Mouse (Mus musculus): ENCODE measurements at regions not wholly inside any gene's neighbourhood (a gene's known extent, or its start where the extent isn't known, plus 50 kb on each side); places are given as distances from the start of the nearest gene placed in this dataset.

DNA sequence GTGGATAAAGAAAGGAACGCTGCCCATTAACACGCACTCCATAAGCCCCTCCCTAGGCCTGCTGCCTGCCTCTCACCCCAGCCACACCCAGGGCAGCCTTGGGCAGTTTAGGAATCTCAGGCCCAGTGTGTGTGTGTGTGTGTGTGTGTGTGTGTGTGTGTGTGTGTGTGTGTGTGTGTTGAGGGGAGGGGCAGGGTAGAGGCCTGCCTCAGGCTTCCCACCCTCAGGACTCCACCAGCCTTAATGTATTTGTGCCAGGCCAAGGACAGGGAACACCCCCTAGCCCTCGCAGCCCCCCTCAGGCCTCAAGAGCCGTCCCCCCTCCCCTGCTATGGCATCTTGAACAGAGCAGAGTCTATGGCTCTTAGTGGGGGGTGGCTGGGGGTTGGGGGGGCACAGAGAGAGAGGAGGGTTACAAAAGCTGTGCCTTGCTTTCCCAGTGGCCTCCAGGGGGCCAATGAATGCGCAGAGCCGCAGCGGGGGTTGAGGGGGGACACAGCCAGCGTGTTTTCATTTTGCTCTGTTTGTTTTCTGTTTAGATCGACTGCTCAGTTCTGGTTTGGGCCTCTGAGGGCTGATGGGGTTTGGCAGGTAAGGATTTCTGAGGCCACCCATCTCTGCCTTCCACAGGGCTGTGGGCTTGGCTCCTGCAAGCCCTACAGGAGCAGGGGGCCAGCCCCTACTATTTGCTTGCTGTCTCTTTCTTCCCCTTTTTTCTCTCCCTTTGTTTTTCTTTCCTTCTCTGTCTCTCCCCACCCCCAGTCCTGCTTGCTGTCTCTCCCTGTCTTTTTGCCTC lies 131.8 kb downstream of the Pja1 start:
- DNase-seq = no peak

GRCm38 (mm10) chrX:99336616-99337553 lies 134.2 kb downstream of the Pja1 start:
- no peak for DNase-seq

GRCm38 (mm10) chrX:99335886-99336589 lies 135.0 kb downstream of the Pja1 start:
- DNase-seq = no peak

GRCm38 (mm10) chrX:99332457-99332770 lies 138.7 kb downstream of the Pja1 start:
- no peak for DNase-seq

GRCm38 (mm10) chrX:99331764-99332456 lies 139.2 kb downstream of the Pja1 start:
- DNase-seq = no peak

DNA sequence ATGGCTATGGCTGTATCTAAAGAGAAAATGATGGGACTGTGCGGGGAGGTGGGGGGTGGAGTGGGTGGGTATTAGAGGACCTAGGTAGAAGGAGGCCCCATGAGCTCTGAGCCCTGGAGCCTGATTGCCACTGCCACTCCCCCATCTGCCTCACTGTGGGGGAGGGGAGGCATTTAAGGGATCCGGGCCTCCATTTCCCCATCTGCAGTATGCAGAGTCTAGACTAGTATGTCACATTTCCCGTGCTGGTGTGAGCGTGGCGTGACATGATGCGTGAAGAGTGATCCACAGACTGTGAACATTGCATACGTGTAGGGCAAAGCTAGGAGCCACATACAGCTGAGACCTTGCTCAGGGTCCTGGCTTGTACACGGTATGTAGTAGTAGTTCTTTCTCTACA lies 140.7 kb downstream of the Pja1 start:
- DNase-seq = no peak

DNA sequence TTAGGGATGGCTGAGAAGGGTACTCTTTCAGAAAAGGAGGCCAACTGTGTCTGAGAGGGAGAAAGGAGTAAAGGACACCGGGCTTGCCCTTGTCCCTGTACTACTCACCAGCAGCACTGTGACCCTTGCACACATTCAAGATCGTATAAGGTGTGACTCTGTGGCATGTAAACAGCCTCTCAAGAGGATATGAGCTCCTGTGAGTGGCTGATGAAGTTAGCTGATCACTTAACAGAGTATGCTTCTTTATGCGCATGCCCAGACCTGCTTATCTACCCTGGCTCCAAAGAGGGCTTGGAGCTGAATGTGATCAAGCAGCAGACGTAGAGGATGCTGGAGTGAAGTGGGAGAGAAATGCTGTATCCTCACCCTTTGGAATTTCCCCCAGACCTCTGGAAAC lies 142.5 kb downstream of the Pja1 start:
- no peak for DNase-seq

GRCm38 (mm10) chrX:99326167-99326566 lies 144.9 kb downstream of the Pja1 start:
- no peak for DNase-seq

GRCm38 (mm10) chrX:99325460-99325859 lies 145.6 kb downstream of the Pja1 start:
- no peak for DNase-seq

GRCm38 (mm10) chrX:99324546-99325170 lies 146.4 kb downstream of the Pja1 start:
- DNase-seq = no peak

GRCm38 (mm10) chrX:99319791-99320190 lies 151.3 kb downstream of the Pja1 start:
- no peak for DNase-seq

GRCm38 (mm10) chrX:99319163-99319562 lies 151.9 kb downstream of the Pja1 start:
- no peak for DNase-seq

DNA sequence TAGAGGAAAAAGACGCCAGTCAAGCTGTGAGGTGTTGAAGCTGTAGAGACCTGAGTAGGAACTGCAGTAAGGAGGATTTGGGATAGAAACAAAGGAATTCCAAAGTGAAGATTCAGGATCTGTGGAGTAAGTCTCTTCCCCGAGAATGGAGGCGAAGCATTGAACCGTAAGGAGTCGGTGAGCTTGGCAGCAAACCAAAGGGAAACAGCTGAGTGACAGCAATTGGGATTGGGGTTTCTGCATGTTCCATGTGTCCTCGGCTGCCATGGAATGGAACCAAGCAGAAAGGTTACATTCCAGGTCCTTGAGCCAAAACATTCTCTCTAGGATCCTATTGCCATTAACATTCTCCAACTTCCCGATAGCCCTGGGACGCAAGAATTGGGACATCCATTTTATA lies 152.9 kb downstream of the Pja1 start:
- DNase-seq = no peak

GRCm38 (mm10) chrX:99317736-99318135 lies 153.3 kb downstream of the Pja1 start:
- no peak for DNase-seq

GRCm38 (mm10) chrX:99316410-99317056 lies 154.5 kb downstream of the Pja1 start:
- DNase-seq = no peak

- no peak for DNase-seq
Measured at GRCm38 (mm10) chrX:99299110-99299509, 163.2 kb downstream of the Efnb1 start.

GRCm38 (mm10) chrX:99294726-99295125 lies 158.8 kb downstream of the Efnb1 start:
- DNase-seq = no peak

DNA sequence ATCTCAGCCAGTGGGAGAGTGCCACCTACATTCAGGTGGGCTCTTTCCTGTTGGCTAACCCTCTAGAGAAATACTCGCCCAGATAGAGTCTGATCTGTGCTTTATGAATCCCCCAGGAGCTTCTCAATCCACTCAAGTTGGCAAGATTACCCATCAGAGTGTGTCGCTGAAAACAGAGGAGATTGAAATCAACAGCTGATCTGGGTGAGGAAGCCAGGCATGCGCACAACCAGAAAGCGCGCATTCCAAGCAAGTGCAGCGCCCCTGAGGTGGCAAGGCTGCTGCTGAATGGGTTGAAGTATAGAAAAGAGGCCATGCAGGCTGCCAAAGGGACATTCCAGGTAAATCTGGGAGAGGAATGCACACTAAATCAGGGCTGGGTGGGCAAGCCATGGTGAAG lies 158.0 kb downstream of the Efnb1 start:
- DNase-seq = no peak

DNA sequence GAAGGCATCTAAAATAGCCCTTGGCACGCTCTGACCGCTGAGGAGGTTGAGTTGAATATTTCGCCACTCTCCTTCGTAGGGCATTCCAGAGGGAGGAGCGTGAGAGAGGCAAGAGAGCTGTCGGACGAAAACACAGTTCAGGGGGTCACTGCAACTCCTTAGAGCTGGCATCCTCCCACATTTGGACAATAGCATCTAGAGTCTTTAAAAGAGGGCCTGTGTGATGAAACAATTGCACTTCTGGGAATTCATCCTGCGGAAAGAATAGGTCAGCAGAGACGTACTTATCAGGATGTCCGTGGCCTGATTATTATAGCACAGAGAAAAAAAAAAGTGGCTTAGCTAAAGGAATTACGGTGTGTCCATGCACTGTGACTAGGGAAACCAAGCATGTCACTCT lies 156.8 kb downstream of the Efnb1 start:
- DNase-seq = no peak

DNA sequence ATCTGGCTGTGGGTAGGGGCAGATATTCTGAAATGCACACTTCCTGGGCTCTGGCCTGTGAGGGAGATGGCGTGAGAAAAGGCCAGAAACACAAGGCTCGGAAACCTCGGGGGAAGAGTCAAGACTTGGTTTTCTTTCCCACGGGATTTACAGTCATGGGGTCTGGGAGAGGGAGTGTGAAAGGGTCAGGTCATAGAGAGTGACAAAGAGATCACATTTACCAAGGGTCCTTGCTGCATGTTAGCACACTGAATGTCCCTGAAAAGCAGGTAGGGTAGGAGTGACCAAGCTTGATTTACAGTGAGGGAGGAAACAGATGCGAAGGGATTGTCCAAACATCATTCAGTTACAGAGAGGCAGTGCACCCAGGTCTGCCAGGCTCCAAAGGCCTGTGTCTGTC lies 156.0 kb downstream of the Efnb1 start:
- no peak for DNase-seq

DNA sequence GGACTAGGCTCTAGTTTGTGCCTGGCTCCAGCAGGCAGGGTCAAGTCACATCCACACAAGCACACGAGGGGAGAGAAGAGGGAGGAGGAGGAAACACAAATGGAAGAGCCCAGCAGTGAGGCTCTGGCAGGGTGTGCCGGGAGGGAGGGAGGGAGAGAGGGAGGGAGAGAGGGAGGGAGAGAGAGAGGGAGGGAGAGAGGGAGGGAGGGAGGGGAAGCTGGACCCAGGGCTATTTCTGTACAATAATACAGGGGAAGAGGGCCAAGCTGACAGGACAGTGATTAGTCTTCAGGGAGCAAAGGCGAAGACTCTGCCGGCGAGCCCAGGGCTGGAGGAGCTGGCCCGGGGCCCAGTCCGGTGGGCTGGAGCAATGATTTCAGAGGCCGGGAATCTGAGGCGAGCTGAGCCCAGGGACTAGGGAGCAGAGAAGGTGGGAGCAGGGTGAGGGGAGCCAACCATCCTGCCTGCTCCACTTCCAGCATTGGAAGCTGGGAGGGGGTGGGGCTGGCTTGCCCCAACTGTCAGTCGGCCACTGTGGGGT lies 155.6 kb downstream of the Efnb1 start:
- DNase-seq = no peak

DNA sequence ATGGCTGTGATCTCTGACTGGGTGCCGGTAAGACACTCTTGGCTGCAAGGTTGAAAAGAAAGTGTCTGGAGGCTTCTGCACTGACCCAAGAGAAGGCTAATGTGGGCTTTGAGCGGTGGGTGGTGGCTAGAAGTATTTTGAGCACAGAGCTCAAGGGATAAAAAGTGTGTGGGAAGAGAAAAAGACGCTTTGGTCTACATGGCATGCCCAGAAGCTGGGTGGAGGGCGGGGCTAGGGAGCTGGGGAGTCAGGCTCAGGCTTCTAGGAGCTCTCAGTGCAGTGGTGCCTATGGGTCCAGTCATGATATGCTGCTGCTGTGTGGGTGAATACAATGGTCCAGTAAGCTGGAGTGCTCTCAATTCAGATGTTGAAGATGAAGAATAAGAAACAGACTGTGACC lies 152.1 kb downstream of the Efnb1 start:
- no peak for DNase-seq

Data from layer of hippocampus, adult 9-11 months (tissue).